Mouse (Mus musculus) megakaryocyte, embryonic 14.5 days (primary cell): ENCODE measurements around the gene Dnm3.

Experiments
- FLI1 ChIP-seq: IDR thresholded peaks from 2 replicates; pipeline ENCODE4 v1.6.1; 2012; ENCODE audit warnings: low read length, inconsistent platforms, mixed read lengths
- GATA1 ChIP-seq: IDR thresholded peaks from 3 replicates; pipeline ENCODE4 v1.6.1; 2012; ENCODE audit warnings: mixed read lengths, low read length, inconsistent platforms, borderline replicate concordance

- no peak for TF ChIP-seq FLI1
- no peak for TF ChIP-seq GATA1
These were observed 328.1 kb downstream of the Dnm3 start for GRCm38 (mm10) chr1:162149730-162150129.
